Mouse (Mus musculus) ES-E14 (cell line): ENCODE data around the gene Gbx1. TPM values are rescaled to one million over a fixed set of nuclear protein-coding genes. Genes with fewer than 3 reads are reported as not detected.

Experiments used
- DNase-seq: peaks from one replicate; pipeline ENCODE4 v3.0.0-alpha.2; 2013; ENCODE audit warnings: low read depth, low spot score
- H3K27ac ChIP-seq: 2 replicates; pipeline ENCODE4 v1.5.1; 2012; ENCODE audit warnings: low read depth, mild to moderate bottlenecking, low read length, moderate library complexity, mixed read lengths; ENCODE audit not compliant: poor library complexity, insufficient read depth, severe bottlenecking
- H3K36me3 ChIP-seq: 2 replicates; pipeline ENCODE4 v1.6.1; 2012; ENCODE audit warnings: mild to moderate bottlenecking, low read length, moderate library complexity, mixed read lengths; ENCODE audit not compliant: control insufficient read depth, poor library complexity, insufficient read depth, severe bottlenecking
- H3K4me1 ChIP-seq, 2 experiments: fragments of 150-350 bp in 1 of 2; sonication (generic) in 1 of 2; 2 replicates each; pipeline ENCODE4 v1.6.1; 2012; ENCODE audit warnings: low read length in 2 of 2, mild to moderate bottlenecking in 1 of 2, mixed read lengths in 1 of 2; ENCODE audit not compliant: control insufficient read depth in 2 of 2, insufficient read depth in 2 of 2, poor library complexity in 1 of 2
- H3K4me3 ChIP-seq, 2 experiments: fragments of 150-350 bp in 1 of 2; sonication (generic) in 1 of 2; 2 replicates each; pipeline ENCODE4 v1.5.1; 2012; ENCODE audit warnings: low read length in 2 of 2, low read depth in 1 of 2, mild to moderate bottlenecking in 1 of 2, mixed read lengths in 1 of 2; ENCODE audit not compliant: insufficient read depth in 1 of 2, poor library complexity in 1 of 2, severe bottlenecking in 1 of 2
- H3K9ac ChIP-seq: 2 replicates; pipeline ENCODE4 v1.6.1; 2012; ENCODE audit warnings: low read depth, mild to moderate bottlenecking, low read length, mixed read lengths; ENCODE audit not compliant: poor library complexity, insufficient read depth, severe bottlenecking
- H3K9me3 ChIP-seq: fragments of 150-350 bp; sonication (generic); 2 replicates; pipeline ENCODE4 v1.6.1; 2012; ENCODE audit warnings: low read depth, mild to moderate bottlenecking, low read length; ENCODE audit not compliant: control insufficient read depth, insufficient read depth
- CHD2 ChIP-seq: IDR thresholded peaks from 2 replicates; pipeline ENCODE4 v1.6.1; 2014; ENCODE audit warnings: mild to moderate bottlenecking, low read depth, low read length, inconsistent platforms
- HCFC1 ChIP-seq: IDR thresholded peaks from 2 replicates; pipeline ENCODE4 v1.6.1; 2012; ENCODE audit warnings: low read length, inconsistent platforms, borderline replicate concordance; ENCODE audit not compliant: insufficient read depth
- MAFK ChIP-seq: IDR thresholded peaks from 2 replicates; pipeline ENCODE4 v1.6.1; 2014; ENCODE audit warnings: mild to moderate bottlenecking, low read depth, low read length, inconsistent platforms; ENCODE audit not compliant: insufficient read depth
- ZC3H11A ChIP-seq: IDR thresholded peaks from 2 replicates; pipeline ENCODE4 v1.6.1; 2012; ENCODE audit warnings: low read depth, mild to moderate bottlenecking, inconsistent platforms, low read length, borderline replicate concordance
- ZNF384 ChIP-seq: IDR thresholded peaks from 2 replicates; pipeline ENCODE4 v1.6.1; 2012; ENCODE audit warnings: low read depth, low read length, inconsistent platforms
- in situ Hi-C, 2 experiments: fragments of 600-800 bp; cut with MboI; formaldehyde crosslinking; loops; one replicate each; pipeline ENCODE4 v1.15.1; 2025; ENCODE audit warnings: low sequenced_read_pairs in 2 of 2, inconsistent platforms in 1 of 2; ENCODE audit not compliant: unreplicated experiment in 2 of 2
- total RNA-seq: library from RNA; depleted of rRNA; stranded (reverse); fragments of 300-350 nt; gene quantifications from 2 replicates; pipeline ENCODE4 v1.2.3, GENCODE M21; 2012

The Gbx1 gene
- total RNA-seq, 1 experiment: 0.40 TPM

GRCm38 (mm10) chr5:24553621-24554244, 26.7 kb upstream of the Gbx1 start:
- Histone ChIP-seq H3K36me3 (no peaks in the 10 kb centered on the region), H3K4me3 (no peak overlapping the region), H3K9ac (no peak overlapping the region), H3K4me1 (peaks cover 4 to 9% of the 10 kb centered on the region in 2 experiments; a peak in 2 of 4 replicates), H3K27ac (no peak overlapping the region), H3K9me3 (no peaks in the 10 kb centered on the region)
- TF ChIP-seq ZNF384 (no peak), MAFK (no peak), CHD2 (no peak), ZC3H11A (no peak), HCFC1 (no peak)
- no peak for DNase-seq
- in situ Hi-C loops: no loop called here

GRCm38 (mm10) chr5:24551317-24551688, 24.3 kb upstream of the Gbx1 start:
- 0 out of 4 replicates have a peak overlapping the region, but pooled peaks have one; percentile 15 to 19 for H3K4me3 ChIP-seq
- TF ChIP-seq ZC3H11A (no peak), ZNF384 (no peak), HCFC1 (no peak), CHD2 (no peak), MAFK (no peak)
- H3K36me3 ChIP-seq: no peaks in the 10 kb centered on the region
- peak overlapping the region; percentile 7; the same call in 1 of the 2 replicates for H3K9ac ChIP-seq
- no peak for DNase-seq
- no peak overlapping the region for H3K27ac ChIP-seq
- in situ Hi-C loops: no loop called here
- no peaks in the 10 kb centered on the region for H3K9me3 ChIP-seq
- H3K4me1 ChIP-seq: peaks cover 4 to 9% of the 10 kb centered on the region in 2 experiments; a peak in 2 of 4 replicates

GRCm38 (mm10) chr5:24550598-24551316, 23.8 kb upstream of the Gbx1 start:
- no peak for DNase-seq
- Histone ChIP-seq H3K4me1 (peaks cover 4 to 9% of the 10 kb centered on the region in 2 experiments; a peak in 2 of 4 replicates), H3K9me3 (no peaks in the 10 kb centered on the region), H3K27ac (no peak overlapping the region), H3K9ac (peak overlapping the region; percentile 7; the same call in 1 of the 2 replicates), H3K4me3 (peak overlapping the region; percentile 15 to 19; a peak in 1 of 4 replicates), H3K36me3 (no peaks in the 10 kb centered on the region)
- in situ Hi-C loops: no loop called here
- TF ChIP-seq HCFC1 (no peak), MAFK (no peak)

- no peak for TF ChIP-seq HCFC1
- no peak for TF ChIP-seq CHD2
- no peak for TF ChIP-seq ZNF384
- TF ChIP-seq ZC3H11A: no peak
- TF ChIP-seq MAFK: no peak
- no peak overlapping the region for H3K9ac ChIP-seq
- in situ Hi-C loops: no loop called here
- H3K36me3 ChIP-seq: no peaks in the 10 kb centered on the region
- peak; percentile 56 for DNase-seq
- no peaks in the 10 kb centered on the region for H3K9me3 ChIP-seq
- H3K4me3 ChIP-seq: no peak overlapping the region
- H3K4me1 ChIP-seq: peaks cover 2 to 12% of the 10 kb centered on the region in 2 experiments; a peak in 2 of 4 replicates
- no peak overlapping the region for H3K27ac ChIP-seq
Observed at GRCm38 (mm10) chr5:24542643-24543042, 15.6 kb upstream of the Gbx1 start.
